Mouse (Mus musculus) testis, postnatal 14 days (tissue): ENCODE measurements around the gene Bud31.
"Not testable (repeated sequence)": the region's sequence is repeated elsewhere in the genome, so short reads cannot be mapped to it uniquely, and the experiment has no call there.

ENCODE experiments used
- DNase-seq: peaks from one replicate; pipeline ENCODE4 v3.0.0; 2021; ENCODE audit warnings: low spot score

Bud31 gene

GRCm38 (mm10) chr5:145129124-145129523 lies 11.0 kb upstream of the Bud31 start:
- DNase-seq = no peak

- not testable (repeated sequence) for DNase-seq
Measured at GRCm38 (mm10) chr5:145129773-145130172, 10.4 kb upstream of the Bud31 start.

GRCm38 (mm10) chr5:145130191-145130590 lies 10.0 kb upstream of the Bud31 start:
- peak; percentile 39 for DNase-seq

GRCm38 (mm10) chr5:145130995-145131394 lies 9.2 kb upstream of the Bud31 start:
- DNase-seq = no peak

- not testable (repeated sequence) for DNase-seq
Measured at GRCm38 (mm10) chr5:145133275-145133674, 6.9 kb upstream of the Bud31 start.

GRCm38 (mm10) chr5:145138836-145139235 lies 1.3 kb upstream of the Bud31 start:
- no peak for DNase-seq

GRCm38 (mm10) chr5:145140611-145141010 lies 449 bp downstream of the Bud31 start:
- no peak for DNase-seq

DNA sequence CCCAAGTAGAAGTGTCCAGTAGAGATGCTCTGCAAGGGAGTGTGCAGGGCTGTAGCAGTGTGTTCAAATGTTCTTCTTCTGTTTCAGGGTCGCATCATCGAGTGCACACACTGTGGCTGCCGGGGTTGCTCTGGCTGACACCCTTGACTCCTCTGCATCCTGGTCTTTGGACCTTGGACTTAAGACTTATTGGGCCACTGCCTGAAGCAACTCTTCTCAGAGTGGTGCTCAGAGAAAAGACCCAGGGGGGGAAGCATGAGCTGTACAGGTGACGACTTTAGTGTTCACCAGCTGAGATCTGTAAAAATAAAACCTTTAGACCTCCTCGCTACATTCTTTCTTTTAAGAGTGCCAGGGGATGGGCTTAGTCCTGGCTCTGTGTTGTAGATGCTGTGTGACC lies 7.6 kb downstream of the Bud31 start:
- DNase-seq = no peak

GRCm38 (mm10) chr5:145149294-145149693 lies 9.1 kb downstream of the Bud31 start:
- no peak for DNase-seq

GRCm38 (mm10) chr5:145152690-145153089 lies 12.5 kb downstream of the Bud31 start:
- DNase-seq = no peak

DNA sequence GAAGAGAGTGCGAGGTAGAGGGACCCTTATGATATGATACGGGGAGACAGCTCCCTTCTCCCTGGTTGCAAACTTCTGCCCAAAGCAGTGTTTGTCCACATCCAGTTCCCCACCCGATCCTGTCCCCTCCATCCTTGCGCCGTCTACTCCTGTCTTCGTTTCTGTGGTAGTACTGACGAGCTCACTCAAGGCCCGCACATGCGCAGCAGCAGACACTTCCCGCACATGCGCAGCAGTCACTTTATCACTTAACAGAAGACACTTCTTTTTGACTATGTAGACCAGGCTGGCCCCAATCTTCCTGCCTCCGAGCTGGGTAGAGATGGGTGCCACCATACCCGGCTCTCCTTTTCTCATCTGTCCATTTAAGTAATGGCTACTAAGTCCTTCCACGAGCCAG lies 21.2 kb downstream of the Bud31 start:
- no peak for DNase-seq

DNA sequence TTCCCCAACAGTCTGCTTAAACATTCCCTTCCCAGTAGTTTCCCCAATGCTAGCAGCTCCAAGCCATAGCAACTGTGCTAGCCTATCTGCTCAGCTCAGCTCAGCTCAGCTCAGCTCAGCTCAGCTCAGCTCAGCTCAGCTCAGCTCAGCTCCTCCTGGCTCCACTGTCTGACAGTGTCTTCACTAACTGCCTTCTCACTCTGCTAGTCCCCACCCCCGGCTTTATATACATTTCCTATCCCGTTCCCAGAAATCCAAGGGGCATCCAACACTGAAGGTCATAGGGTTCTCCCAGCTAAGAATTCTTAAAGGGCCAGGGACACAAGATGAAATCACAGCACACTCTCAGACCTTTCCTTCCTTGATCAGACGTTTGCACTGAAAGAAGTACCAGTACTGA lies 24.5 kb downstream of the Bud31 start:
- DNase-seq = no peak

DNA sequence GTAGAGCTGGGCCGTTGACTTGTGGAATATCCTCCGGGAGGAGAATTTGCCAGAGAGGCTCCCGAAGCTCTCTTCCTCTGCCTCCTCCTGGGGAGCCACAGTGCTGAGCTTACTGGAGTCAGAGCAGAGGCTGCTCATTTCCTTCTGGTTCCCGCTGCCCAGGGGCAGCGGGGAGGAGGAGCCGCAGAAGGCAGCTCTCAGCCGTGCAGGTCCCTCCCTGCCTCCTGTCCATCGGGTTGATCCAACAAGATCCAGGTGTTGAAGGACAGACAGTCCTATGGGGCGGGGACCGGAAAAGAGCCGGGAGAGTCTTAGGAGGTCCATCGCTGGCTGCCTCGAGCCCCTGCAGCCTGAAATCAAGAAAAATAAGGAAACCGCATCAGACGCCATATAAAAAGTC lies 25.0 kb downstream of the Bud31 start:
- no peak for DNase-seq

DNA sequence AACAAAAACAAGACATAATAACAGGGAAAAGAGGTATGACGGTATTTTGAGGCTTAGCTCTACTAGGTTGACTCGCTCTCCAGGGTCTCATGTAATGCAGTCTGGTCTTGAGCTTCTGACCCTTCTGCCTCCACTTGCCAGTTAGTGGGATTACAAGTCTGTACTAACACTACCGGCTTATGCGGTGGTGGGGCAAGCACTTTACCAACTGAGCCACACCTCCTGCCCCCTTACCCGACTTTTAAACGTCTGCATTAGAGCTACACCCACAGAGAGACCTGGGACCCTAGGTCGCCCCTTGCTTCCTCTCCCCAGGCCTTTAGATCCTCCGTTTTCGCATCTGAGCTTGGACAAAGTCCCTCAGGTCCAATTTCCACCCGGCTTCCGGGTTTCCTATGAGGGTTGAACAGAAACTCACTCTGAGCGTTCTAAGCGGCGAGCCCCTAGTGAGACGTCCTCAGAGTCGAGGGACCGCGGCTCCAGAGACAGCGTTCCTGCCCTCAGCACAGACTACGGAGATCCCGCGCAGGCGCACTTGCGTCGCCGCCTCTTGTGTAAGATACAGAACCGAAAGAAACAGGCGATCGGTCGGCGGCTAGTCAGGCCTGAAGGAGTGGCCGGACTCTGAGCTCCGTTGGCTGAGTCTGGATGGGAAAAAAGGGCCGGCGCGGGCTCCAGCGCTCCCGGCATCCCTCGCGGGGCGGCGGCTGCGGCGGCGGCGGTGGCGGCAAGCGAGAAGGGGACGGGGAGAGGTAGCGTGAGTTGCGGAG lies 26.6 kb downstream of the Bud31 start, which contains the start of the genes Ptcd1 and Cpsf4:
TSS of gene Ptcd1 (minus strand) at position 573 of the 770 bp plus-strand sequence.
TSS of gene Cpsf4 (plus strand) at position 678 of the 770 bp plus-strand sequence.
- DNase-seq = peak; percentile 99

DNA sequence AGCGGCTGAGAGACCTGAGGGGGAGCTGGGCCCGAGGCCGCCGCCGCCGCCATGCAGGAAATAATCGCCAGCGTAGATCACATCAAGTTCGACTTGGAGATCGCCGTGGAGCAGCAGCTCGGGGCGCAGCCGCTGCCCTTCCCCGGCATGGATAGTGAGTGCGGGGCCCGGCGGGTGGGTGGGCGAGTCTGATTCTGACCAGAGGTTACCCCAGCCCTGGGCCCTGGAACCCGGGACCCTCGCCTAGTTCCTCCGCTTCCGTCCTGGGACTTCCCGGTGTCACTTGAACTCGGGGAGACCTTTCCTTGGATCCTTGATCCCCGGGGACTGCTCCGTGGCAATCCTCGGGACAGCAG lies 27.1 kb downstream of the Bud31 start:
- DNase-seq = no peak

DNA sequence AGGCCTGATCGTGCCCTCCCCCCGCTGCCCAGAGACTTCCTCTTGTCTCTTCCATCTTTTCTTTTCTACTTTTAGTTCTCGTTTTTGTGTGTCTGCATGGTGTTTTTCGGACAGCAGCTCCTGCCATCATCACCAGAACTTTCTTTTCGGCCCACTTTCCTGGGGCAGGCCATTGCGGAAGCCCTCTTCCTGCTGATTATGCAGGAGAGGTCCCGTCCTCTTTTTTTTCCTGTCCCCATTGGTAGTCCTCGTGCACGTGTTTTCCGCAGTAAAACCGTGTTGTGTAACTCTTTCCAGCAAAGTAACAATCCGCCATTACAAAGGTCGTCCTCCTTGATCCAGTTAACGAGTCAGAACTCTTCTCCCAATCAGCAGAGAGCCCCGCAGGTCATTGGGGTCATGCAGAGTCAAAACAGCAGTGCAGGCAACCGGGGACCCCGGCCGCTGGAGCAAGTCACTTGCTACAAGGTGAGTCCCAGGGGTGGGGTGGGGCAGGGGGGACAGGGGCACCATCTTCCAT lies 38.4 kb downstream of the Bud31 start:
- DNase-seq = no peak

- DNase-seq = no peak
Measured at GRCm38 (mm10) chr5:145185244-145185643, 45.1 kb downstream of the Bud31 start.

- DNase-seq = no peak
Measured at GRCm38 (mm10) chr5:145189416-145189815, 49.3 kb downstream of the Bud31 start.

- DNase-seq = no peak
Measured at GRCm38 (mm10) chr5:145190373-145190772, 50.2 kb downstream of the Bud31 start.

DNA sequence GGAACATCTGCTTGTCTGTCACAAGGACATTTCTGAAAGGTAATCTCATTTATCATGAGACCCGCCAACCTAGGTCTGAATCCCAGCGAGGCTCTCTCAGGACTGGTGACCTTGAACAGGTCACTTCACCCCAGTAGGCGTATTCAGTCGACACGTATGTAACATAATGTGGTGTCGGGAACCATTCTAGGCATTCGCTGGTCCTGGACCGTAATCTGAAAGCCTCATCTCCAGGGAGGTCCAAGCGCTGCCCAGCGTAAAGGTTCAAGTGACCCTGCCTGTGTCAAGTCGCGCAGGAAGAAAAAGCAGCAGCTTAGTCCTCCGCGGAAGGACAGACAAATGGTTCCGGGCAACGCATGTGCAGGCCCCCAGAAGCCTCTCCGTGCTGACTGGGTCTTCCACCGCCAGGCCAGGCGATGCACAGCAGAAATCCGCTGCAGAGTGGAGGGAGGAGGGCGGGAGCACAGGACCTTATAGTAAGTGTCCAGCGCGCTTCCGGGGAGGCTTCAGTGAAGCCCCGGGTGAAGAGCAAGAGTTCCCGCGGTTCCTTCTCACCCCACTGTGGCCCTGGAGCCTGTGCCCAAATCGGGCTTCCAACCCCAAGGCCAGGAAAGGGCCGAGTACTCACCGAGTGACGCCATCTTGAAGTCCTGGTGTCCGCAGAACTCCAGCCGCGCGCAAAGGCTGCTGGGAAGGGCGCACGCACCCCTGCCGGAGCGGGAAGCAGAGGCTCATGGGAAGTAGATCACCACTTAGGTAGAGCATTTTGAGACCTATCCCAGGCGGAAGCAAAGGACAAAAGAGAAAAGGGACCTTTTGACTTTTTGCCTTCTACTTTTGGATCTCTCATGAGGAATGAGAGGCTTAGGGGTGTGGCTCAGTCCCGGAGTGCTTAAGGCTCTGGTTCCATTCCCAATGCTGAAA lies 51.0 kb downstream of the Bud31 start:
- peak; percentile 89 for DNase-seq

GRCm38 (mm10) chr5:145191962-145192361 lies 51.8 kb downstream of the Bud31 start, which contains the start of gene Atp5j2:
TSS of gene Atp5j2 (minus strand) at chr5:145192062.
- DNase-seq = no peak
